Mouse (Mus musculus) cerebellum, adult 9-11 months (tissue): ENCODE data around the gene Eif3j1.
"Not testable (repeated sequence)": the region's sequence is repeated elsewhere in the genome, so short reads cannot be mapped to it uniquely, and the experiment has no call there.

Source experiments
- DNase-seq: peaks from one replicate; pipeline ENCODE4 v3.0.0; 2022

Gene Eif3j1

DNA sequence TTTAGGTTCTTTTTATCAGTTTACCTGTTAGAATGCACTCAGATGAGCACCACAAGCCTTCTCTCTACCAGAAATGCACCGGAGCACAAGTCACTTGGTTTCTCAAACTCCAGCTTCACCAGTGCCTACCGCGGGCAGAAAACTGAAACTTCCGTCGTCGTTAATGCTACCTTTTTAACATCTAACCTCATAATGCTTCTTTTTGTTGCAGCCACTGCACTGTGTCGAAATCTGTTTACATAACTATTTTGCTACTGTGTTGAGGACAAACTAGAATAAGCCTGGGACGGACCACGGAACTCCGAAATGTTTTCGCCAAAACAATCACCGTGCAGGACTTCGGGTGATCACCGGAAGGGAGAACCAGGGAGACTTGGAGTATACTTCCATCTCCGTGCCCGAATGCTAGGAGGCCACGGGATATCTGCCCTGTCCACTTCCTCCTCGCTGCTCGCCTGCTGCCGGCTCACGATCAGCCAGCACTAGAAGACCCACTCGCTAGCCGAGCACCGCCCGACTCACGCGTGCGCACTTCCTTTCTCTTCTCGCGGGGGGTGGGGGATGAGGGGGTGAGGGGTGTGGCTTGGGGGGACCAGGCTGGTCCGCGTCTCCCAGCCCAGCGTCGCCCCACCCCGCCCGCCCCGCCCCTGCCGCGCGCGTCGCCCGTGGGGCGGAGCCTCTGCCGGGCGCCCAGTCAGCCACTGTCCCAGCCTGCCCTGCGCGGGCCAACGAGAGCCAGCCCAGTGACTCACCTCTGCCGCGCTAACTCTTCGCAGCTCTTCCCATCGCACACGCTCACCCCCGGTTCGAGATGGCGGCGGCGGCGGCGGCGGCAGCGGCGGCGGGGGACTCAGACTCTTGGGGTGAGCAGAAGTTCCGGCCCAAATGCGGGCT, at the start of gene Eif3j1:
TSS of gene Eif3j1 (plus strand) at position 685 of the 894 bp plus-strand sequence.
- DNase-seq, result peak; percentile 92

DNA sequence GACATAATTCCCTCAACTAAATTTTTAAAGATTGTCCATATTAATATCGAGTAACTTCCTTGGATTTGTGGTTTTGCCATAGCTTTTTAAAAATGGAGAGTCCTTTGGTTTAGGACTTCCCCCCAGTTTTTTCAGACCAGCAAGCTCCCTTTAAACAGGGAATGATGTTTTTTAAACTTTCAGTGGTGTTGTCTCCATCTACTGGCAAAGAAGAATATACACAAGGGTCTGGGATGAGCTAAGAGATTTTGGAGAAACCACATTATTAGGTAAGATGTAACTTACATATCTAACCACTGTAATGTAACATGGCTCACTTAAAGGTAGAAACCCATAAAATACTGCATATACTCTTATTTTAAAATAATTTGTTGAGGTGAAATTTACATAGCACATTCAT, 32.6 kb upstream of the Eif3j1 start:
- DNase-seq, result no peak

DNA sequence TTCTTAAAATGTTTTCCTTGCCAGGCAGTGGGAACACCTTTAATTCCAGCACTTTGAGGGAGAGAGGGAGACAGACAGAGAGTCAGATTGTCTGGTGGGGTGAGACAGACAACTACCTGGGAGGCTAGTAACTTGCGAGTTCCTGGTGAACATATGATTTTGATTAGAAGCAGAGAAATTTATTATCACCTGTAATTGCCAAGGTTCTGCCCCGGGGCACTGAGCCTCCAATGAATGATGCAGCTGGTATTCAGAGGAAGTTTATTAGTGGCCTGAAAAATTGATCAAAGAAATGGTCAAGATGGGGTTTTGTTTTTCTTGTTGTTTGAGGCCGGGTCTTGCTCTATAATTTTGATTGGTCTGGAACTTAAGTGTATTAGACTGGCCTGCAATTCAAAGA, 19.5 kb upstream of the Eif3j1 start:
- DNase-seq, result no peak

DNA sequence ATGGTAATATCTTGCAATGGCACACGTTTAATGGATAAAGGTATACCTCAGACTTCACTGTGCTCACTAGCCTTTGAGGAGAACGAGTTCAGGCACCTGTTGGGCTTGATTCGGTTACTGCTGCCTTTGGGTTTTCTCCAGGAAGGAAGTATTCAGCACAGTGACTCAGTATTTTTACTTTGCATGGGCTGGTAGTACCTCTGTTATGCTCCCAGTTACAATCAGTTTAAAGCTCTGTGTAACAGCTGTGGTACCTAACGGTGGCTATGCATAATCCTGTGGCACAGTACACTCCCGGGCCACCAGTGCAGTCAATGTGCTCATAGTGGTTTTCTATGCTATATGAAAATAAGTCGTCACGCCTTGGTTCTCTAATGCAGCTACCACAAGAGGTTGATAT, 16.9 kb upstream of the Eif3j1 start:
- DNase-seq, result no peak

DNA sequence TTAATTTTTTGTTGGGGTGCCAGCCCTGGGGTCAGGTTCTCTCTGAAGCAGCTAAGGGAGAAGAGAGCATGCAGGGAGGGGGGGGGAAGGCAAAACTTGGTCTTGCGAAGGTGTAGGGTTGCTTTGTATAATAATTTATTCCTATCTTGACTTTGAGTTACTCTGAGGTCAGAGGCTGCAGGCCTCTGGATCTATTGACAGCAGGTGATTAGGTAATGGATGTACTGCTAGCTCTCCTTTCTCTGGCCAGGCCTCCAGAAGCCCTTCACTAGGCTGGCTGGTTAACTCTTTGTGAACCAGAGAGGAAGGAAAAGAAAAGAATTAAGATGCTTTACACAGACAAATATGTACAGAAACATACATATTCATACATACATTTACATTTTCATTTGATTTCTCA, 9.6 kb upstream of the Eif3j1 start:
- no peak for DNase-seq

DNA sequence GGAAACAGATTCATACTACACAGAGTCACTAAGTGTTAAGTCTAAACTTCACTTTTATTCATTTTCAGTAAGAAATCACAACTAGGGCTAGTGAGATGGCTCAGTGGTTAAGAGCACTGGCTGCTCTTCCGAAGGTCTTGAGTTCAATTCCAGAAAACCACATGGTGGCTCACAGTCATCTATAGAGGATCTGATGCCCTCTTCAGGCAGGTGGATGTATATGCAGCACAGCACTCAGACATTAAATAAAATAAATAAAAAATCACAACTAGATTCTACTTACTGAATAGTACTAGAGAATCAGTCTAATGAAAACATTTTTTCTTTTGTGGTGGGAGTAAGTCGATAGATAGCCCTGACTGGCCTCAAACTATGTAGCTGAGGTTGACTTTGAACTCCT, 6.1 kb upstream of the Eif3j1 start:
- DNase-seq, result no peak

DNA sequence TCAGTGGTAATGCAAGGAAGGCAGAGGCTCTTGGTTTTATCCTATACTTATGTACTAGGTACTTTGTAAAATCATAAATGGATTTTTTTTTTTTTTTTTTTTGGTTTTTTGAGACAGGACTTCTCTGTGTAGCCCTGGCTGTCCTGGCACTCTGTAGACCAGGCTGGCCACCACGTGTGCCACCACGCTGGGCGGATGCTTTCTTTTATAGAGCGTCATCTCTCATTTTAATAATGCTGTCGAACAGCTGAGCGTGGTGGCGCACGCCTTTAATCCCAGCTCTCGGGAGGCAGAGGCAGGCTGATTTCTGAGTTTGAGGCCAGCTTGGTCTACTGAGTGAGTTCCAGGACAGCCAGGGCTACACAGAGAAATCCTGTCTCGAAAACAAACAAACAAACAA, 1.3 kb upstream of the Eif3j1 start:
- DNase-seq, result peak; percentile 26

DNA sequence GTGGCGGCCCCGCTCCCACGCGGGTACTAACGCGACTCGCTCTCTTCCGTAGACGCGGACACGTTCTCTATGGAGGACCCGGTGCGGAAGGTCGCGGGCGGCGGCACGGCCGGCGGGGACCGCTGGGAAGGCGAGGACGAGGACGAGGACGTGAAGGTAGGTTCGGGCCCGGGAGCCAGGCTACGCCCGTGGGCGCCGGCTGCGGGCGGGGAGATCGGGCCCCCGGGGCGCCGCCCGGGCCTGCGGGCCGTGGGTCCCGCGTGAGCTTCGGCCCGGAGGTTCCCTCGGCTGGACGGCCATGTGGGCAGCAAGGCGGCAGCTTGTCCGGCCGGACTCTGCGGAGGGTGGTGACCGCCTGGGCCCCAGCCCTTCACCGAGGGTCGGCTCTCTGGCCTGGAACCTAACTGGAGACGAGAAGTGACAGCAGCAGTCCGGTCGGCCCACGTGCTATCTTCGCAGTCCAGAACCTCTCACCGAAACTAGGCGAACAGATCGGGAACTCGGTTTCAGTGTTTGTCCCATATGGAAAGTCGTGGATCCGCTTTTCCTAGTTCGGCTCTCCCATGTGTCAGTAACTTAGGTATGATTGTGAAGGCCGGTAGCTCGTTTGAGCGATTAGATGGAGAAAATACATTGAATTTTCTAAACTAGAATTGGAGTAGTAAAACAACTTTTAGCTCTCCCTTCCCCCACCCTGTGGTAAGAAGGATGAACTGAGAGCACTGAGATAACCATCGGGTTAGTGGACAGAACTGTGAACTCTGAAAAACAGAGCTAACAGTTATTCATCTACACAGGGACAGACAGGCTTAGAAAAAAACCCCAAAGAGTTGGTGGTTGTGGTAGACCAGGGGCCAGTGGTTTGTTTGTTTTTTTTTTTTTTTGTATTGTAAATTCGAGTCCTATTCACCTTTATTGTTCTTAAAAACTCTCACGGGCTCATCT, 682 bp downstream of the Eif3j1 start:
- DNase-seq, result no peak

DNA sequence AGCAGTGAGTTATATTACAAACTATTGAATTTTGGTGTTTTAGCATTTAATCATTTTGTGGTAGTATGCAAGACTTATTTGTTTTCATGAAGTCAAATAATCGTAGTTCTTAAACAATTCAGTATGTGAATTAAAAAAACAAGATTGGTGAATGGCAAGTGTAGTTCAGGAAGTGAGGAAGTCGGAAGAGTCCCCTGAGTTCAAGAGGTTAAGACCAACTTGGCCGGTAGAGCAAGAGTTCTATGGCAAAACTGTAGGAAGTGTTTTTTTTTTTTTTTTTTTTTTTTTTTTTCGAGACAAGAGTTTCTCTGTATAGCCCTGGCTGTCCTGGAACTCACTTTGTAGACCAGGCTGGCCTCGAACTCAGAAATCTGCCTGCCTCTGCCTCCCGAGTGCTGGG, 3.6 kb downstream of the Eif3j1 start:
- DNase-seq, result no peak

DNA sequence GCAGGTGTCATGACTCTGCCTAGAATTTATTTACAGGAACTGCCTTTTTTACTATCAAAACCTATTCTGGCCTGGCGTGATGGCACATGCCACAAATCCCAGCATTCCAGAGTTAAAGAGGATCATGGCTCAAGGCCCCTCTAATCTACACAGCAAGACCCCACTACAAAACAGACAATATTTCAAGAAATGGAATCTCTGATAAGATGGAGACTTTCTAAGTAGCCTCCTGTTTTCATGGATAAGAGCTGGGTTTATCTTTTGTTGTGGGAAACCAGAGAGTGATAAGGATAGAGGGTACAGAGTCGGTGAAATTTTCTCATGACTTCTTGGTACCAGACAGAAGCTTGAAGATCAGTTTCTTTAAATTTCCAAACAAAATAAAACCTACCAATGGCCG, 7.7 kb downstream of the Eif3j1 start:
- no peak for DNase-seq

DNA sequence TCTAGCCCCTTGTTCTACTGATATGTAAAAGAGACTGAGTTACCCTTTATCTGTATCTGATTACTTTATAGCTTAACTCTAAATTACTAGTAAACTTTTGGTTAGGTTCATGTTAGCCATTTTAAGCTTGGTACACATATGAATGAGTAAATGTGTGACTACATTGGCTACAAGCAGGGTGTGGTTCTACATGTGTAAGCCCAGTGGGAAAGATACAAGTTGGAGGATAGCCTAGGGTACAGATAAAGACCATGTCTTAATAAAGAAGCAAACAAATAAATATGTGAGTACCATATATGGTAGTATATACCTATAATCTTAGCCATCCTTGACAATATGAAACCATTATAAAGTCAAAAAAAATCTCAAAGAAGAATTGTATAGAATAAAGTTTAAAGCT, 15.6 kb downstream of the Eif3j1 start:
- no peak for DNase-seq

DNA sequence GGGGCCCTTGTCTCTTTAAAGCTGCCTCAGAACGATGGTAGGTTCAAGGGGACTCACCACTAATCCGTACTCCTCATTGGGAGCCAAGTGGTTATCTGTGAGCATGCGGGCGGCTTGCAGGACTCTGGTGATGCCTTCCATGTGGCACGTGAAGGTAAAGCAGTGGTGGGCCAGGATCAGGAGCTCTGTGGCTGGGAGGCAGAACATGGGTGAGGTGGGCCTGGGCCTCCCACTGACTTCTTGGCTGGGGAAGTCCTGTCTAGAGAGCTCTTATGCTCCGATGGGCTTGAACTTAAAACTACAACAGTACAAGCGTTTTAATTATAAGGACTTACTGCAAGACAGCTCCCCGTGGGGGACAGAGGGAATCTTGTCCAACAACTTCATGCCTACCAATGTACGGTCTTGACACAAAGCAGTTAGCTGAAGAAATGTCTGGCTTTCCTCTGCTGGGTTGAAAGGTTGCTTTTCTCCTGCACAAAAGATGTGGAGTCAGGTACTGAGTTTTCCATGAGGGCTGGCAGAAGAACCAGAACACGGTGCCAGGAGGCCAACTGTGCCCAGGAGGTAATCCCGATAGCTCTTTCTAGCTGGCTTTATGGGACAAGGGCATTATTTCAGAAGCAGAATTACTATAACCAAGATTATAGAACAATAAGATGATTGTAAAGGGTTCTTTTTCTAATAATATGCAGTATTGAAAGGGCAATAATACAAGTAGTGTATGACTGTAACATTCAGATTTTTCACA, 31.2 kb downstream of the Eif3j1 start:
- DNase-seq, result peak; percentile 68

DNA sequence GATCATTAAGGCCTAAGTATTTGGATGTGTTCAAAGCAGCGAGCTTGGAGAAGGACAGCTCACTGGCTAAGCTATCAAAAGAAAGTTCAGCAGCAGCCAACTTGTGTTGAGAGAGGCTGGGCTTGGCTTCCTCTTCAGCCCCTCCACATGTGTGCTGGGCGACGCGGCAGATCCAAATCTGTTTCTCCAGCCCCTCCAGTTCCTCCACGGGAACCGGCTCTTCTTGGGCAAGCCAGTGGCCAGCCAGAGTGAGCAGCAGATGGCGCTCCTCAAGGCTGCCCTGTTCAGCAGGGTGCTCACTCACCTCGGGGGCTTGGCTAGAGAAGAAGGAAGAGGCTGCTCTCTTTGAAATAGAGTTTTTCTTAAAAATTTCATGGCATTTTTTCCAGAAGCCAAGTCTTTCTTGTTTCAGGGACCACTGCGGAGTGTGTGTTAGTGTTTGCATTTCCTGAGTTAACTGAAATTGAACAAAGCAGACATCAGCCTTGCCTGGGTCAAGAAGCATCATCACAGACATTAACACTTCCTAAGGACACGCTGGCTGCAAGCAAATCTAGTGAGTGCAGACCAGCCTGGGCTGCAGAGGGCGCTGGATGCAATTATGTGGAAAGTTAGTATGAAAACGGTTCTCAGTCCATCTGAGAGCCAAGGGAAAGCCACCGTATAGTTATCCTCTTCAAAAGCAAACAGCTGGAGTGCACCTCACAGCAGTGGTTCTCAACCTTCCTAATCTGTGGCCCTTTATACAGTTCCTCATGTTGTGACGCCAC, 37.0 kb downstream of the Eif3j1 start:
- no peak for DNase-seq

DNA sequence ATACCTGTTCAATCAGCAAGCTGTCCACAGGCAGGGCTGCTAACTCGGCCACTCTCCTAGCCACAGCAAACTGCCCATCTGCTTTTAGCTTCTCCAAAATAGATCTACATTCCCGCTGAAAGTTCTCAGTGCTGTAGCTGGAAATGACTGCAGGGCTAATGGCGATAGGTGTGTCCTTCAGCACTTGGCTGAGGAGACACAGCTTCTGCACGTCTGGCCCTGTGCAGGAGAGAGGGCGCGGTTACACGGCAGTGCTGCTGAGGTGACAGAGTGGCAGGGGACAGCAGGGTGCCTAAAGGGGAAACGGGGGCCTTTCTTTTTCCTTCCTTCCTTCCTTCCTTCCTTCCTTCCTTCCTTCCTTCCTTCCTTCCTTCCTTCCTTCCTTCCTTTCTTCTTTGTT, 37.9 kb downstream of the Eif3j1 start:
- no peak for DNase-seq

DNA sequence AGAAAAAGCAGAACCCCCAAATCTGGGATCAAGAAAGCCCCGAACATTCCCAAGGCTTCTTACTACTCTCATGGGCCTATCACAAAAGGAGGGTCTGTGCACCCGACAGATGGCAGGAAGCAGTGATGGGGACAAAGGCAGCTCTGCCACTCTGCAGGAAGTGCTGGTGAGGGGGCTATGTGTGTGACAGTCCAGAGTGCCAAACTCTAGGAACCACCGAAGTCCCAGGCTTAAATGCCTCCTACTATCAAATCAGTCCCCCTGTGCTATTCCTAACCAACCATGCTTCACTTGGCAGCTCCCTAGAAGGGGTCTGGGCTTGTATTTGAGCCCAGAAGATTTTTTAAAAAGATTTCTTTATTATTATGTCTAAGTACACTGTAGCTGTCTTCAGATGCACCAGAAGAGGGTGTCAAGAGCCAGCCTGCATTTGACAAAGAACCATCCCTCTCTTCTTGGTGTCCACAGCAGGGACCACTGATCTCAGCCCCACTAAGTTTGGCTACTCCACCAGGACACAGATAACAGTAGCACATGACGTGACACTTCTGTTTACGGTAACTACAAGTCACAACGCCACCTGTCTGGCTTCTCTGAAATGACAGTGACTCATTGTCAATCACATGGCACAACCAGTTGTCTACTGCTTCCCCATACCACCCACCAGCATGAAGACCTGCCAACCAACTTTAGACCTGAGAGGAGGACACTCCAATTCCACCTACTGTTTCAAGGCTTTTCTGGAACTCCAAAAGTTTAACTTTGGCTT, 41.0 kb downstream of the Eif3j1 start:
- no peak for DNase-seq

DNA sequence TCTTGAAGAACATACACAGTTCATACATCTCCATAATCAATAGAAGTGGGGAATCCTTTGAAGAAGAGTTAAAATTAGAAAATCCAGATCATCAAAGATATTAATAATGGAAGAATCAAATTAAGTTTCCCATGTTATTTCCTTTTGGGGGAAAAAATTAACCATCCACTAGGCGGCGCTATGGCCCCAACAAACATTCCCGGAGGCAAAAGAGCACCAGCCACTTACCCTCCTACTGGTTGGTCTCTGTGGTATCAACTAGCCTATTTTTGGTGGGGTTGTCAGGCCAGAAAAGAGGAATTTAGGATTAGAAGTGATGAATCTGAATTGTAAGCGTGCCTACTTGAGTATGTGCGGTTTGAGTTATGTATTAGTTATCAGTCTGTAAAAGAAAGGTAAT, 41.6 kb downstream of the Eif3j1 start:
- no peak for DNase-seq

DNA sequence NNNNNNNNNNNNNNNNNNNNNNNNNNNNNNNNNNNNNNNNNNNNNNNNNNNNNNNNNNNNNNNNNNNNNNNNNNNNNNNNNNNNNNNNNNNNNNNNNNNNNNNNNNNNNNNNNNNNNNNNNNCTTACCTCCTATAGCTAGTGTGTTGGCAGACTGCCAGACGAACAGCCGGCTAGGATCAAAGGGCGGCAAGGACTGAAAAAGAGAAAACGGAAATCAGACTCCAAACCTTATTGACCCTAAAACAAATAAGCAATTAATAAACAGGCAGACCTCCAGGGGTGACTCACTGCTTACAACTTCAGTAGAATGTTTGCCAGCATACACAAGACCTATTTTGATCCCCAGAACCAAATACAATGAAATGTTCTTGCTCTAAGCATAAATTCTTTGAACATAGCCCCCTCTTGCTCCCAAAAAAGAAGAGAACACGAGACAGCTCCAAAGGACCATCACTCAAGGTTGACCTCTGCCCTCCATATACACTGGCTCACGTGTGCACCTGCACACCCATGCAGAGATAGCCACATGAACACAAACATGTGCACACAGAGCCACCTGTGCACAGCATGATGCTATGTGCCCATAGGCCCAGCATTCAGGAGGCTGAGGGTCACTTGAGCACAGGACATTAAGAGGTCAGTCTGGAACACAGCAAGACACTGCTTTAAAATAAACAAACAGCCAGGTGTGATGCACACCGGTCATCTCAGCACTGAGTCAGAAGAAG, 53.5 kb downstream of the Eif3j1 start:
- peak; percentile 16 for DNase-seq

DNA sequence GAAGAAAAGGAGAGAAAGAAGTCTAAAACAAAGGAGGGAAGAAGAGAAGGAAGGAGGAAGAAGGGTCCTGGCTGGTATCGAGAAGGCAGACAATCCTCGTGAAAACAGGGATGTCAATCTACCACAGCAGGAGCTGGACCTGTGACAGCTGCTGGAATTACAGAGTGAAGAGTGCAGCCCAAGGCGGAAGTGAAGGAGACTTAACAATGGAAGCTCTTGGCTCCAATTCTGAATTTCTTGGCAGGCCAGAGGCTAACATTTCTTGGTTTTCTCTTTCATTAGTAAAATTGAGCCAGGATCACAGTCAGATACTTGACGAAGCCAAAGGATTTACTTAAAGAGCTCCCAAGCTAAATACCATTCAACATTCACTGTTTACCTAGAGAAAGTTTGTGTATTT, 58.1 kb downstream of the Eif3j1 start:
- DNase-seq, result no peak

DNA sequence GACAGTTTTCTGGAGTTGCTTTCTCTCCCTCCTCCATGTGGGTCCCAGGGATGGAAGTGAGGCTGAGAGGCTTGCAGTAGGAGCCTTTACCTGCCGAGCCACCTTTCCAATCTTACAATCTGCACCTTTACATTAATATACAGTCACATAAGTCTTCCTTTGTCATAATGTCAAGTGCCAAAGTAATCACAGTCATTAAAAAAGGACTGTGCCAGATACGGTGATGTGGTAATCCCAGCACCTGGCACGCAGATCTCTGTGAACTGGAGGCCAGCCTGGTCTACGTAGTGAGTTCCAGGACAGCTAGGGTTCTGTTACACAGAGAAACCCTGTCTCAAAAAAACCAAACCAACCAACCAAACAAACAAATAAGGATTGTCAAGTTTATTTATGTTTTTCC, 65.5 kb downstream of the Eif3j1 start:
- DNase-seq, result no peak

DNA sequence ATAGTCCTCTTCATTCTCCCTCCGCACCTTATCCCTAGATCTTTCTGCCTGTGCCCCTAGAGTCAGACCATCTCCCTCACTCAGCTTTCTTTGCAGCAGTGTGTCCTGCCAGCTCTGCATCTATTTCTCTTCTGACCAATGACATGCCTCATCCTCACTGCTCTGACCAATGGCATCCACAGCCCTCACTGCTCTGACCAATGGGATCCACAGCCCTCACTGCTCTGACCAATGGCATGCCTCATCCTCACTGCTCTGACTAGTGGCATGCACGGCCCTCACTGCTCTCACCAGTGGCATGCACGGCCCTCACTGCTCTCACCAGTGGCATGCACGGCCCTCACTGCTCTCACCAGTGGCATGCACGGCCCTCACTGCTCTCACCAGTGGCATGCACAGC, 69.3 kb downstream of the Eif3j1 start:
- not testable (repeated sequence) for DNase-seq

DNA sequence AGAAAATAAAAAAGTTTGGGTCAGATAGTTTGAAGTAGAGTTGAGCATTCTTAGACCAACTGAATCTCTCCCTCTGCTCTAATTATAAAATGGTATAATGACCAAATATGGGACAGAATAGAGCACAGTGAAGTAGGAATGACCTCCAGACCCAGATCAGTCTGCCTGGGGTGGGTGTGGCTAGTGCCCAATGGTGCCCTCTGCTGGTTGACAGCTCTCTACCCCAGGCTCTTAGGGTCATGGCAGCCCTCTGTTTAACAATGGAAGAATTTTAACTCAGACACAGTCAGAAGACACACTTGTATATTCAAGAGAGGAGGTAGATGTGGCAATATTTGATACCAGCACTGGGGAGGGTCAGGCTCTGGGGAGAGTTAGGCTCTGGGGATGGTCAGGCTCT, 73.7 kb downstream of the Eif3j1 start:
- DNase-seq, result no peak
